Mouse (Mus musculus) adrenal gland (tissue): ENCODE data around the gene Grm8.

Experiments used
- intact Hi-C: fragments of 180-260 bp; cut with DNase I; formaldehyde crosslinking; loops from one replicate; pipeline ENCODE4 v1.15.1; 2025
- long read RNA-seq, 2 experiments: library from polyadenylated mRNA; unstranded; transcript quantifications; one replicate each; pipeline ENCODE4 v2.0.0; 2020; ENCODE audit warnings: borderline replicate concordance in 1 of 2; ENCODE audit not compliant: insufficient replicate concordance in 1 of 2

Grm8 gene
- long read RNA-seq, experiment 1: 0 reads
- long read RNA-seq, experiment 2, partial matches to known transcripts: 0 of 1 reads
- long read RNA-seq, experiment 2, other reads (novel, unspliced or antisense): 1 of 1 reads

DNA sequence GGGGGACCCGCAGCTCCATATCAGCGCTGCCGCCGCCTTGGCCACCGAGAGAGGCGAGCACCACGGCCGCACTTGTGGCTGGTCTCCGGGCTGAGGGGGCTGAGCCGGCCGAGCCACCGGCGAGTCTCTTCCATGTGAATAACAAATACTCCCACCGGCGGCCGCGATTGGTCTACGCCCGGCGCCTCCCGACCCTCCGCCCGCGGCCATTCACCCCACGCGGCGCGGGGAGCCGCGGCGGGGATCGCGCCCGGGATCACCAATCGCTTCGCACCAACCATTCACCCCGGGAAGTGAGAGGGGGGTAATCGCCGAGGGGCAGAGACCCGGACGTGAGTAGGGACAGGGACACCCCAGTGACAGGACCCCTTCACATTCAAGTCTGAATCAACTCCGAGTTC lies at the start of gene Grm8:
Grm8 (minus strand) TSS at position 178 of the 401 bp plus-strand sequence.
- intact Hi-C loops: no loop called here

DNA sequence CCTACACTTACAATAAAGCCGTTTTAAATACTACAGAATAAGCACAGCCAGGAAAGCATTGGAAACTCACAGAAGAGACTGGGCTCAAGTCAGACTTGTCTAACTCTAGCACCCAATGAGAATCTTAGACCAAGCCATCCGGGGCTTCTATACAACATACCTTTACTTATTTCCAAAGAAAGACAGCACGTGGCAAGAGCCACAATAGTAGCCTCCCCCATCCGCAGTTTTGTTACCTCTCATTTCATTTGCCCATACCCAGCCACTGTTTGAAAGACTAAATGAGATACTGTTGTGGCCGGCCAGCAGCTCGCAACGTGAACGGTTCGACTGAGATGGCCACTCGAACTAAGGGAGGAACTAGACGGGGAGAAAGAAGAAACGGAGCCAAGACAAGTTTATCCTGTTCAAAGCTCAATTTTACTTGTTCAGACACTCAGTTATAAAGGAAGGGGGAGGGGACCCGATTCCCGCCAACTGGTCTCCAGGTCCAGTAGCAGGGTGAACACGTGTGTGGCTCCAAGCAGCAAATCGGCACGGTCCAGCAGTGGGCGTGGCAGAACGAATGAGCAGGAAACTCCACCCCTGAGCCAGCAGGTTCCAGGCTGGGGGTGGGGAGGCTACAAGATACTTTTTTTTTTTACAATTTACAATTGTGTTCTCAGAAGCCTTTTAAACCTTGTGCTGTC lies 35.0 kb upstream of the Grm8 start:
- intact Hi-C loops: no loop called here

DNA sequence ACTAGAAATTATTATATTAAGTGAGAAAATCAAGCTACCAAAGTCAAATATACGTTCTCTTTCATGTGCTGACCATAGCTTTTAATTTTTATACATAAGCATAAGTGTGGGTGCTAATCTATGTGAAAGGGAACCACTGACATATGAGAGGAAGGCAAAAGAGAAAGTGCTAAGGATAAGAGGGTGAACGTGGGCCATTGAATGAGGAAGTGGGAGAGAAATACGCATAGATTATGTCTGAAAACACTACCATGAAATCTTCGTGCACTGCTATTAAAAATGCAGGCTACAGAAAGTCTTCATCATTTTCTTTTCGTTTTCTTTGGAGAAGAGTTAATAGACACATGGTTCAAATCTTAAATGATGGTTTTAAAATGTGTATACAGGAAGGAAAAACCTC lies 25.4 kb upstream of the Grm8 start:
- intact Hi-C loops: no loop called here

DNA sequence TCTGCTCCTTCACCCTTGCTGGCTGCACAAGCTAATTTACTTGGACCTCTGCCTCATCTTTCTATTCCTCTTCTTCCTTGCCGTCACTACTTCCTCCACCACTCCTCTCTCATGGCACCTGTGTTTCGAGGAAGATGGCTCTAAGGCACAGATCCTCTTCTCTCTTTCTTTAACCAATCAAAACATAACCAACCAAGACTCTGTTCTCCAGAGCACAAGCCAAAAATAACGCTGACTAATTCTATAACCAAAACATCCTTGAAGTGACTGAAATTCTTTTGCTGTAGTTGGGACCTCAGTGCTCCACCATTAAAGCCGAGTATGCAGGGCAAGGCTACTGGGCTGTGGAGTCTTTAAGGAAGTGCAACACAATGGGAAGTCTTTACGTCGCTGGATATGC lies 11.5 kb upstream of the Grm8 start:
- intact Hi-C loops: no loop called here

DNA sequence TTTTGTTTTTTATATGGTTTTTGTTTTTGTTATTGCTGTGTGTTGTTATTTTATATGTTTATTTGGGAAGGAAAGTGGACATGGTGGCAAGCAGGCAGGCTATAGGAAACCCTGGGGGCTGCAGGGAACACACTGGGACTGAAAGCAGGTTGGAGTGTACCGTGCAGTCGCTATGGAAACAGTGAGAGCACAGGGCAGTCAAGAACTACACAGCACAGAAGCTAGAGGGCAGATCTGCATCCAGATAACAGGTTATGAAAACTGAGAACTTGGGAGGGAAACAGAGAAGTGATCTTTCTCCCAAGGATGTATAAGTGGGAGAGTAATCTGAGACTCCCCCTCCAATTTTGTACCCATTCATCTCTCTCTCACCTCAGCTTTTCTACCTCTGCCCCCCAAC lies 7.4 kb upstream of the Grm8 start:
- intact Hi-C loops: no loop called here

DNA sequence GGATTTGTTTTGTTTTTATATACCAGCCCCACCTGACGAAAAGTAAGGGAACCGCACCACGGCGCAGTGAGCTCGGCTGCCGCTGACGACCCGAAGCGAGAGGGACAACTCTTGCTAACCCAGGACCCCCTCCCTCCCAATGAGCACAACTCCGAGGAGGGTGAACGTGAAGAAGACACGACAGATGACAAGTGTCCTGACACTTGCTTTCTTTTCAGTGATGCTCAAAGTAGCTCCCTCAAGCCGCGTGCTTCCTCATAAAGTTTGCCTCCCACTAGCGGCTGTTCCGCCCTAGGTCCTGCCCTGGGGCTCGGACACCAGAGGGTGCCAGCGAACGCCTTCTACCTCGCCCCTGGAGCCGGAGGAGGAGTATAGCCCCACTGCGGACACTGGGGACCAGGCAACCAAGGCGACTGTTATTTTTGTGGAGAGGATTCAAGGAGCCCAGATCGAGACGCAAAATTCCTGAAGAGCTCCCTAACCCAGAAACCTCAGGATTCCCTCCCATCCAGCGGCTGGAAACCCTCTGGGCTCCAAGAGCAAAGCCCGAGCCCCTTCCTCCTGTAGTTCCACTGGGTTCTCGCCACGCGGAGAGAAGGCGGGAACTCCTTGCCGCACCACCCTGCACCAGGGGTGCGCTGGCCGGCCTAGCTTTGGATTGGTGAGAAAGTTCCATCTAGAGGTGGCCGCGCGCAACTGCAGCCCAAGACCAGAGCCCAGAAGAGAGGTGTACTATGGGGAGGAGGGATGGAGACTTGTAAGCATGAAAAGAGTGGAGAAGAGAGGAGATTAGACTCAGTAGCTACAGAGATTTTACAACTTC lies 644 bp upstream of the Grm8 start:
- intact Hi-C loops: loop anchor here (2.0 kb wide), 1 partner anchor 479 kb away; no protein-coding TSS in a partner anchor

DNA sequence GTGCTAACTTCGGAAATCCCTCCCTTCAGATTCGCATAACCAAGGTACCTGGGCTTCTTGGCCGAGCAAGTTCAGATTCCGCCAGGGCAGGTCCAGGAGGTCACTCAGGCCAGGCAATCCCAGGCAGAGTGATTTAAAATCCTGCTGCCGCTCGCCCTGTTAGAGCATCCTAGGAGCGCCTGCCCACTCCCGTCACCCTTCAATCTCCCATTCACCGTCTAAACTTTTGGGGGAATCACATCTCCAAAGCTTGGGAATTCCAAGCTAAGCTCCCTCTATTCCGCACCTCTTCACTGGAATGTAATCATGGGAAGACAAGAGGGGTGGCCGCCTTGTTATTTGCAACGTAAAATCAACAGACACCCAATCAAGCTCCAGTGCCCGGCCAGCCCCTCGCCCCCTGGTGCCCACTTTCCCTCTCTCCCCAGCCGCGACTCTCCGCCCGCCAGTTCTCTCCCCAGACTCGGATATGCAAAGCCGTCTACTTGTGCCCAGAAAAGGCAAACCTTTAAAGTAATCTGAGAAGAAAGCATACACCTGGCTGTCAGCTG lies 652 bp downstream of the Grm8 start:
- intact Hi-C loops: no loop called here

DNA sequence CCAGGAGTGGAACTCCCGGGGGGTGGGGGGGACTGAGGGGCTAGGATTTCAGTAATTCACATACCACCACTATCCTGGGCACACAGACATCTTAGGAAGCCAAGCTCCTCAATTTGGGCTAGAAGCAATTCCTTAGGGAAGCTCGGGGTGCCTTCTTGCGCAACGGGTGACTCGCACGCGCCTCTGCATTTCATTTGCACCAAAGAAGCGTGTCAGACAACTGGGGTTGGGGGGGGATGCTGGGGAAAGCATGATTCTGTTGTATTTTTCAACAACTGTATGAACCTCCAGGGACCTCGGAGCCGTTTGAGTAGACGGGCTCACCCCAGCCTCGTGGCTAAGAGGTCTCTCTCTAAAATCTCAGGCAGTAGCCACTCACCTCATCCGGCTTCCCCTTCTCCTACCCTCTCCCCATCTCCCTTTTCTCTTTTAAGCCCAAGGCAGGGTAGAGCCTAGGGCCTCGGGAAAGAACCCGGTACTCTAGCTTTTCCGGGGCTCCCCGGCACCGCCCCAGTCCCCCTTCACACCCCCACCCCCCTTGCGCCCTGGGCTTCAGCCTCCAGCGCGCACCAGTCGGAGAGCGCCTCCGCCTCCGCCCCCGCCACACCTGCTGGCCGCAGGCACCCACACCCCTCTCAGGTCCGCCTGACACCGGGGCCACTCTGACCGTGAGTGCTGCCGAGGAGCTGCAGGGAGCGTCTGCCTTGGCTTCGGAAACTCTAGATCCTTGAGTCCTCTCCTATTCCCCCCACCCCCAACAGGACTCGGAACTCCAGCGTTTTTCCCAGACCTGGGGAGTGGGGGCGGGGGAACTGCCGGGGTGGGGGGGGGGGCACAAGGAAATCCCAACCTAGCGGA lies 1.5 kb downstream of the Grm8 start:
- intact Hi-C loops: no loop called here

DNA sequence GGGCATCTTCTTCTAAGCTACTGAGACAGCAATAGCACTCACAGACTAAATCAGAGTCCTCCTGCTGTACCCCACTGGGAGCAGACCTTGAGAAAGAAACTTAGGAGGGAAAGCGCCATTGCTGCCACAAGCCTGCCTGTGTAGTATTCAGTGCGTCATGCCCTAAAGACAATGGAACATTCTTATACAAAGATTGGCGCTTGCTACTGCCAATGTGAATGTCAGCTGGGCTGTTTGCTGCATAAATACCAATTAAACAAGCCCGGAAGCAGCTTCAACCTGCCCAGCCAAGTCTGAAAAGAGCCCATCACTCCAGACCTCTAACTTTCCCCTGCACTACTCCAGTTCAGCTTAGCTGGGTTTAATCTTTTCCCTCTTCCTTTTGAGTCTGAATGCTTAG lies 2.9 kb downstream of the Grm8 start:
- intact Hi-C loops: no loop called here

DNA sequence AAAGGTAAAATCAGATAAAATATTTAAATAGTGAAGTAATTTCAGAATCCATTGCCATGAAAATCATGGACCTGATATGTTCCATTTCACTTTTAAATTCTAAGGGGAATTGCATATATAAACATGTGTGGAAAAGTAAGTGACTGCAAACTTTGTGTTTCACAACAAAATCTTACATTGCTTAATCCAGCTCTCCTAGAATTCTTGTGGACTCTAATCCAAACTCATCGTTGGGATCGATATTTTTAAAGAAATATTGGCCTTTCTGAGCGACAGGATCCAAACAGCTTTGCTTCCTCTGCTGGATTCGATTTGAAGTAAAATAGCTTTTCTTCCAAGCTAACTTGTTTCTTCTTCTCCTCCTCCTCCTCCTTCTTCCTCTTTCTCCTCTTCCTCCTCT lies 6.1 kb downstream of the Grm8 start:
- intact Hi-C loops: no loop called here

DNA sequence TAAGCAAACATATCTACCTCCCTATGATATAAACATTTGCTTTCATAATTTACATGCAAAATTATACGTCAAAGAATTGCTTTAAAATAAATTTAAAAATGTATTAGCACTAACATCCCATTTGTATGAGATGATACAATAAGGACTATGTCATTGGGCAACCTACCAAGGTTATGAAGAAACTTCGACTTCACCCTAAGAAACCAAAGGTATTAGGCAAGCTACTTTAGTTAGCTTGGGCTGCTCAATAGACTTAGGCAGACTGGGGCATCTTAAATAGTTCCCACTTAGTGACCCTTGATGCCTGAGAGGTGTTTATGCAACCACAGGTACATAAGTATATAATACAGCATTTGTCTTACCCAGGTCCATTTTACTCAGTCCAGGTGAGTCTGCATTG lies 19.5 kb downstream of the Grm8 start:
- intact Hi-C loops: no loop called here

DNA sequence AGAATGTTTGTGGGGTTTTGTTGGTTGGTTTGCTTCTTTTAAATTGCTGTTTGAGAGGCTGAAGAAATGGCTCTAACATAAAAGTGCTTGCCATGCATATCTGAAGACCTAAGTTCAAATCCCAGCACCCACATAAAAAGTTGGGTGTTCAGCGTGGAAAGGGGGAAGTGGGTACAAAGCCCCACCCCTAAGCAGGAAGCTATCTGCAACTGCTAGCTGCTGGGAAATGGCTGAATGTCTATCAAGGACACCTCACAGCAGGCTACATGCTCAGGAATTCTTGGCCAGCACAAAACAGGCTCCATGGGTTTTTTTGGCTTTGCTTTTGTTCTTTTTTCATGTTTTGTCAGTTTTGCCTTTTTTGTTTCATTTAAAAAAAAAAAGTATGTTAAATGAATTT lies 20.1 kb downstream of the Grm8 start:
- intact Hi-C loops: no loop called here

DNA sequence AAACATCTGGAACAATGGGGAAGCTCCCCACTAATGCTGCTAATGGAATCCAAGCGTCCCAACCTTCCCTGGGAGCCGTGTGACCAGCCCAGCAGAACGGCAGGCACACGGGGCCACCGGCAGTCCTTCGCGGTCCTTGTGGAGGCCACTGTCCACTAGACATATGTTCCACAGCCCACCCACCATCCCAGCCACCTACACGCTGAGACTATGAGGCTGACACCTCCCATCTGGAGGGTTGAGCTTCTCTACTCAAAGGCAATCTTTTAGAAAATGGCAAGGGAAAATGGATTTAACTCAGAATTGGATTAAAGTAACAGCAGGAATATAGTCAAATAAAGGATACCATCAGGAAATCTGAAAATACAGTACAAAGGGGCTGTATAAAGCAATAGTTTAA lies 23.4 kb downstream of the Grm8 start:
- intact Hi-C loops: no loop called here

DNA sequence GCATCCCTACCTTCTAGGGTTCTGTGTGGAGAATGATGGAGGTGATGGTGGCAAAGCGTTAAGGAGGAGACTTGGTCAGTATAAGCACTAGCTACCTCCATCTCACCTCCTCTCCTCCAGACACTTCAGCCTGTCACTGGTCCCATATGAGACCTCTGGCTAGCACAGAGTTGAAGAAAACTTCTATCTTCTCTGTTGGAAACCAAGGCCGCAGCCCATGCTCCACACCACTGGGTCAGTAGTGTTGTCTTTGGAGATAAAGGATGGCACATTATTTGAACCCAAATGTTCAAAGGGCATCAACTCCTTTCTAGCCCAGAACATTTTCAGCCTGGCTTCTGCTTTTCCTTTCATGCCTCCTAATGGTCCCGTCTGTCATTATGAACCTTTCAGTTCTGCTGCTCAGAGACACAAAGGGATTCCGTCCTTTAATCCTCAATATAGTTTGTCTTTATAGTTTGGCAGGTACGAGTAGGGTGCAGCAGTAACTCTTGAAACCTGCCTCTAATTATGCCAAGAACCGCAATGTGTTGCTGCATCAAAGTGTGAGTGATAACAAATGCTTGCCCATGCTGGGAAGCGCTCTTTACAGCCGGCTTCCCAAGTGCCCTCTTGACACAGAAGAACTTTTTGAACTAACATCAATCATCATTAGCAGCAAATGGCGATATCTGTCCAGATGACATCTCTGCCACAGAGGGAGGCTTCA lies 32.2 kb downstream of the Grm8 start:
- intact Hi-C loops: no loop called here

DNA sequence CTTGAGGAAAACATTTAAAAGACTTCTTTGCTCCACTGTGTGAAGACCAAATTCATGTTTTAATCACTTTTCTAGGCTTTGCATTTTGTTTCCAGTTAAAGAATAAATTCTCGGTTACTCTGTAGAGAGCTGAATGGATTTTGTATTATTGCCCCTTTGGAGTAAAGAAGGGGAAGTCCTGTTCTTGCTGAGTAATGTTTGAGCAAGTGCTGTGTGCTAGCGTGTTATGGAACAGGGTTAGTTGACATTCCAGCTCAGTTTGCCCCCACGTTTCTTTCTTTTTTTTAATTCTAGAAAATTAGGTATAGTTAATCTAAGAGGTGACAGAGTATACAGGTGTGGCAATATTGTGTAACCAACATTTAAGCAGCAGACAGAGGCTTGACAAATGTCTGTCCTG lies 35.0 kb downstream of the Grm8 start:
- intact Hi-C loops: no loop called here

DNA sequence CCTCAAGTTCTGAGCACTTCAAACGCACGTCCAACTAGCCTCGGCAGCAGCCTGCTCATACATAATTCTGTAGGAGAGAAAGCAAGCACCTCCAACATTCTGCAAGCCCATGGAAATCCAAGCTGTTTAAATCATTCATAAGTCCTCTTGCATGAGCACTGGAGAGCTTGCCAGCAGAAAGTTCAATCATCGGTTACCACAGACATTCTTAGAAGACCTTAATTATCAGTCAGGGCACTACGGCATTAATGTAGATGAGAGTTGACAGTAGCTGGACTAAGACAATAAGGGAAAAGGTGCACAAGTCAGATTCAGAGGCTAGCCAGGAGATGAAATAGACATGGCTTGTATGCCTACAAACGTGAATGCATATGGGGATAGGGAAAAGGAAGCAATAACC lies 42.5 kb downstream of the Grm8 start:
- intact Hi-C loops: no loop called here

DNA sequence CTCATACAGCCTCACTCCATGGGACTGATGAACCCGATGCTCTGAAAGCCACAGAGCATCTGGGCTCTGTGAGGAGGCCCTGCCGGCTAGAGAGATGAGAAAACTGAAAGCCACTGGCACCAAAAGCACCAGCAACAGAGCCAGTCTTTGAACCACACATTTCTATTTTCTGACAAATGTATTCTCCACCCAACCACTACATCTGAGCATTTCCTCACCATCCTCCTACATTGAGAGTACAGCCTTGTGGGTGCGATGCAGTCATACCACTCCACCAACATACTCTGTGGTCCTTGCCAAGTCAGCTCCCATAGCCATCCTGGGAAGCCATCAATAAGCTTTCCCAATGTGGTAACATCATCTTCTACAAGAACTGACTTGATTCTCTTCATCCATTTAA lies 43.1 kb downstream of the Grm8 start:
- intact Hi-C loops: no loop called here

DNA sequence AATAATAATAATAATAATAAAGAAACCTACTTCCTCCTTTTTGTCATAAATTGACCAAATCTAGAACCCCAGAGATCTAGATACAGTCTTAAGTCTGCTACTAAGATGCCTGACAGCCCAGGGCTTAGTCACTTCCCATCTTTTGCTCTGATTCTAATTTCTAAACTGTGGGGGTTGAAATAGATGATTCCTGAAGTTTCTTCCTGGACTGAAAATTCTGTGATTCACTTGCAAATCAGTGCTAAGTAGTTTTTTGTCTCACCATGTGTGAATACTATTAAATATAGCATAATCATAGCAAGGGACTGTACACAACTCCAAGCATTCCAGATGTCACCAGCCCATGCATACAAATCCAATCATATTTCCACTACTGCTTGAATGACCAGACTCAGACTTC lies 44.0 kb downstream of the Grm8 start:
- intact Hi-C loops: no loop called here

DNA sequence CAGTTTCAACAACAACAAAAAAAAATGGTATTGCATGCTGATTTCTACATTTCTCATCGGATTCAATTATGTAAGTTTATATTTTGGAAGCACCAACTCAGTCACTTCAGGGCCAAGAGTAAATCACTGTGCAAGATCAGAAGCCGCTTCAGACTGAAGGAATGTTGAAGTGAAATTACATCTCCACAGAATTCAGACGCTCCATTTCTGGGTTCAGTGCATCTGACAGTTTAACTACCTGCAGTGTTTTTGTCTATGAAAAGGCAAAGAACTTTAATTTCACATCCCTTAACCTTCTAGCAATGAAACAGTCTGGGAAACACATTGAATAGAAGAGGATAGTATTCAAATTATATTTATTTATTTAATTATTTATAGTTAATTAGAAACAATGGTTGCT lies 59.4 kb downstream of the Grm8 start:
- intact Hi-C loops: no loop called here

DNA sequence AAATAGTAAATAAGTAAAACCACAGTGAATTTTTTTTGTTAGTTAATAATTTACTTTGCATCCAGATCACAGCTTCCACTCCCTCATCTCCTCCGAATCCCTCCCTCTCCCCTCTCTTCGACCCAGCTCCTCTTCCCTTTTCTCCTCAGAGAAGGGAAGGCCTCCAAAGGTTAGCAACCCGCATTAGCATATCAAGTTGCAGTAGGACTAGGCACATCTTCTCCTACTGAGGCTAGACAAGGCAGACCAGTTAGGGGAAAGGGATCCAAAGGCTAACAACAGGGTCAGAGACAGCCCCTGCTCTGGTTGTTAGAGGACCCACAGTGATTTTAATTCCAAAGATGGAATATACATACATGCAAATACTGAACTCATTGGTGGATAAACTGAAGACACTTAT lies 60.5 kb downstream of the Grm8 start:
- intact Hi-C loops: no loop called here

DNA sequence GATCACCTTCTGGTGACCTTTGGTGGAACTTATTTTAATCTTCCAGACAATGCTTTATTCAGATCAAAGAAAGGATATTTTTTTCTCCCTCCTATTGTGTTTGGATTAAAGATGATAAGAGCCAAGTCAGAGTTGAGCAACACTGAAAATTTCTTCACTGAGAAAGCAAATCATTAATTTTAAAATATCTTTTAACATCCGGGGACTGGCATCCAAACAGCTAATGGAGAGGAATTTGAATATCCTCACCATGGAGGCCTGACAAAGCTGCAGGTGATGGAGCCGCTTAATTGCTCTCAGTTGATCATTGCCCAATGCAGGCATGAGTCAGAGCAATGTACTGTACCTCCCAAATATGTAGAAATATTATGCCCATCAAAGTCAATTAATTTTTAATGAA lies 83.0 kb downstream of the Grm8 start:
- intact Hi-C loops: no loop called here
